Mouse (Mus musculus) gastrocnemius, adult 8-10 months (tissue): ENCODE measurements at regions not wholly inside any gene's neighbourhood (a gene's known extent, or its start where the extent isn't known, plus 50 kb on each side); places are given as distances from the start of the nearest gene placed in this dataset.

ENCODE experiments used
- DNase-seq, 2 experiments: peaks; one replicate each; pipeline ENCODE4 v3.0.0; 2022; ENCODE audit warnings: low spot score in 2 of 2

DNA sequence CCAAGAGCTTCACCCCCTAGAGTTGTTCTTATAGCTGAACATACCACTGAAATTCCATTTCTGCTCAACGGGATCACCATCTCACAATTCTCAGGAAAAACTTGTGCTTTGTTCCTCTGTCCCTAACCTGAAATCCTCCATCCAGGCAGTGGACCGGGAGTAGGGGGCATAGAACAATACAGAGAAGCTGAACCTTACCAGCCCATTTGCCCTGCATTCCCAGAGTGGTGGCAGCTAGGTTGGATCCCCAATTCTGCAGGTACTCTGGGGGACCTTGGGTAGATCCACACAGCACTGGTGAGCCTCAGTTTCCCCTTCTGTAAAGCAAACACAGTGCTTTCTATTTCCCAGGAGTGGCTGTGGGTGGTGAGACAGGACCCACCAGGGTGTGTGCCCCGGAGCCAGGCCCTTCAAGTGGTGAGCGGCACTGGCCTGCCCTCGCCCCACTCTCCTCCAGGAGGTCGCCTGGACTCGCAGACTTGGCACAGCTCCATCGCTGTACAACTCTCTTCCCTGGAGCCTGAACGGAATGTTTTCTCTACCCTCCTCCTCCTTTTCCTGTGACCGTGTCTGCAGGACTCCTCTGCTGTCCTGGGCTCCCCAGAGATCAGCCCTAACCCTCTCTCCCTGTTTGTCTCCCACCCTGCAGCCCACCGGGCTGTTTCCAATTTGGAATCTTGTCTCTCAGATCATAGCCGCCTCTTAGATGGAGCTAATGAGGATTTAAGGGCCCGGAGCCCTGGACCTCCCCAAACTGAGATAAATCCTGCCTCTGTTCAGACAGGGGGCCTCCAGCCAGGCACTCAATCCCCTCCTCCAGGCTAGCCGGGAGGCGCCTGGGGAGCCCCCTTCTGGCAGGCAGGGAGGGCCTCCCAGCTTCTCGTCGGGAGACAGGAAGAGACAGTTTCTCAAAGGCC lies 52.3 kb upstream of the Cux1 start:
- DNase-seq: no peak

GRCm38 (mm10) chr5:136620234-136620633 lies 52.9 kb upstream of the Cux1 start:
- no peak for DNase-seq

- no peak for DNase-seq
Measured at GRCm38 (mm10) chr5:136621336-136622125, 54.2 kb upstream of the Cux1 start.

DNA sequence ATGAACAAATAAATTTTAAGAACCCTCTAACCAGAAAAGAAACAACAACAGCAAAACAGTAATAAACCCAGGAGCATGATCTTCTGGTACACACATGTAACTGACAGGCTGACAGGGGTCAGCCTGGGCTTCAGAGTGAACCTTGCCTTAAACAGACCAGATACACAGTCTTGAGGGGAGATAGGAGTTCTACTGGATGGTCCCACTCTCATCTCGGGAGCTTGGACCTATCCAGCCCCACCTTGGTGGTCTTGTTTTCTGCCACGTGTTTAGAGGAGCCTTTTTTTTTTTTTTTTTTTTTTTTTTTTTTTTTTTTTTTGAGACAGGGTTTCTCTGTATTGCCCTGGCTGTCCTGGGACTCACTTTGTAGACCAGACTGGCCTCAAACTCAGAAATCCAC lies 54.9 kb upstream of the Cux1 start:
- no peak for DNase-seq

GRCm38 (mm10) chr5:136622721-136623542 lies 55.6 kb upstream of the Cux1 start:
- DNase-seq: peak; percentile 16 to 22

DNA sequence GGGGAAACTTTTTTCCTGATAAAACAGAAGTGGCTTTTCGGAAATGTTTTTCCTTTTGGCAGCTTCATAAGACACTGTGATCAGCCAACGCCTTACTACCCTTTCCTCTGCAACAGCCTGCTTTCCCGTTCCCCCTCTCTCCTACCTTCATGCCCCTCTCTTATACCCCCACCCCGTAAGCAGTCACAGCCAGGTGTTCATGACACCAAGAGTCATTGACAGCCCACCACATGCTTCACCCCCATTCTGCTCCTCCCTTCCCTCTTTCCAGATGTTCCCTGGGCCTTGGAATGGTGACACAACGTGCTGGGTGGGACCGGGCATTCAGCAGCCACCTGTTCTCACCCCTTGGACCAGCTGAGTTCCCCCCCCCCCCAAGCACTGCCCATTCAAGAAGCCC lies 56.5 kb upstream of the Cux1 start:
- DNase-seq: no peak

DNA sequence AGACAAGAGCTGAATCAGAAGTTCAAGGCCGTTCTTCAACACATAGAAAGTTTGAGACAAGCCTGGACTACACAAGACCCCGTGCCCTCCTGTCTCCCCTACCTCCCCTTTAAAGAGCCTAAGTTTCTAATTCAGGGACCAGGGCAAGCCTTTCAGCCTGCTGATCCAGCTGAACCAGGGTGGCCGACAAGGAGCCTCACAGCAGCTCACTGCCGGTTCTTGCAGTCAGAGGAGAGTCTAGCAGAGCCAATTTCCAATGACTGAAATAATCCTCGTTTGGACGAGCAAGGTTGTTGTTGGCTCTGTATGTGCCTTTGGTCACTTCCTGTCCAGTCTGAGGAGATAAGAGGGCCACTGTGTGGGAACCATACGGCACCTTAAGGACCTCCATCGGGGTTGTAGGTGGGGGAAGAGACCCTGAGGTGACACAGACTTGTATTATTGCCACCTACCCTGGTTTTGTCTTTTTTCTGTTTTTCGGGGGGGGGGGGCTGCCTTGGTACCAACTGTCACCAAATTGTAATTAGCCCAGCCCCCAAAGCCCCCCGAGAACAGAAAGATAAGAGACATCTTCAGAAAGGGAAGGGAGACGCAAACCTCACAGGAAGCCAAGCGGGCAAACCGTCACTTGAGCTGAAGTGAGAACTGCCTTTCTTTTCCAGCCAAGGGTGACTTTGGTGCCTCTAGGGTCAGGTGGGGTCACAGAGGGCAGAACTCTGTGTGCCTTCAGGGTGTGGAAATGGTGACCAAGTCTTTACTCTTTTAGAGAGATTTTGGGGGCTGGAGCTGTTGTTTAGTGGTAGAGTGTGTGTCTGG lies 58.1 kb upstream of the Cux1 start:
- DNase-seq: no peak

DNA sequence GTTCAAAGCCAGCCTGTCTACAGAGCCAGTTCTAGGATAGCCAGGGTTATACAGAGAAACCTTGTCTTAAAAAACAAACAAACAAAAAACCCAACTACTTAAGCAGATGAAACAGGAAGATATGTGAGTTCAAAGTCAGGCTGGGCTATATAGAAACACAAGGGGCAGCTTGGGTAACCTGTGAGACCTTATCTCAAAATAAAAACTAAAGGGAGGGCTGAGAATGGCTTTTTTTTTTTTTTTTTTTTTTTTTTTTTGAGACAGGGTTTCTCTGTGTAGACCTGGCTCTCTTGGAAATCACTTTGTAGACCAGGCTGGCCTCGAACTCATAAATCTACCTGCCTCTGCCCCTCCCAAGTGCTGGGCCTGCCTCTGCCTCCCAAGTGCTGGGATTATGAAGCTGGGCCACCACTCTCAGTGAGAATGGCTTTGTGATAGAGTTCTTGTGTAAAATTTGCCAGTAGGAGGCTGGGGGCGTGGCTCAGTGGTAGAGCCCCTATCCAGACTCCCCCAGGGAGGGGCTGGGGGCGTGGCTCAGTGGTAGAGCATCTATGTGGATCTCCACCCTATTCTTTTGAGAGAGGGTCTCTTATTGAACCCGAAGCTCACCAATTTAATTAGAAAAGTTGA lies 59.0 kb upstream of the Cux1 start:
- DNase-seq: no peak

- no peak for DNase-seq
Measured at GRCm38 (mm10) chr5:136626891-136627290, 59.6 kb upstream of the Cux1 start.

DNA sequence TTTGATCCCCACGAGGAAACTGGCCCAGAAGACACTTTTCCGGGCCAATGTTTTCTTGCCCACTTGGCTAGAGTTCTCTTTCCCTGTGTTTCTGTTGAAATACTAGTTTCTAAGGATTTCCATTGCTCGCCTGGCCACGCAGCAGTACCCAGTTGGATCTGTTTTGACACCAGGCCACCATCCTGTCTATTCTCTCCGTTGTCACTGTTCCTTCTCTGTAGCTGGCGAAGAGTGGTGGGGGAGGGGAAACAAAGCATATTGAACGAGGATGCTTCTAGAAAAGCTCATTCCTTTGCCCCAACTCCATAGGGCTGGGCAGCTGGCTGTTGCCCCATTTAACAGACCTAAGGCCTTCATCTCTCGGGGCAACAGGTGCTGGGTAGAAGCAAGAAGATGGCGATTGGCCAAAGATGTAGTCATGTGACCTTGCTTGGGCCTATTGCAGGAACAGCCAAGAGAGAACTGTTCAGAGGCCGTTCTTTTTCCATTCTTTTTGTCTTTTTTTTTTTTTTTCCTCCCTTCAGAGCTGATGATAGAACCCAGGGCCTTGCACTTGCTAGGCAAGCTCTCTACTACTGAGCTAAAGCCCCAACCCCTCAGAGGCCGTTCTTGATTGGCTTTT lies 60.5 kb upstream of the Cux1 start:
- DNase-seq: peak in 1 of 2 experiments; percentile 26

GRCm38 (mm10) chr5:136628502-136628901 lies 61.2 kb upstream of the Cux1 start:
- no peak for DNase-seq

GRCm38 (mm10) chr5:136632286-136632685 lies 60.7 kb upstream of the Myl10 start:
- DNase-seq: no peak

- no peak for DNase-seq
Measured at GRCm38 (mm10) chr5:136633901-136634300, 59.0 kb upstream of the Myl10 start.

- DNase-seq: no peak
Measured at GRCm38 (mm10) chr5:136635119-136635518, 57.8 kb upstream of the Myl10 start.

DNA sequence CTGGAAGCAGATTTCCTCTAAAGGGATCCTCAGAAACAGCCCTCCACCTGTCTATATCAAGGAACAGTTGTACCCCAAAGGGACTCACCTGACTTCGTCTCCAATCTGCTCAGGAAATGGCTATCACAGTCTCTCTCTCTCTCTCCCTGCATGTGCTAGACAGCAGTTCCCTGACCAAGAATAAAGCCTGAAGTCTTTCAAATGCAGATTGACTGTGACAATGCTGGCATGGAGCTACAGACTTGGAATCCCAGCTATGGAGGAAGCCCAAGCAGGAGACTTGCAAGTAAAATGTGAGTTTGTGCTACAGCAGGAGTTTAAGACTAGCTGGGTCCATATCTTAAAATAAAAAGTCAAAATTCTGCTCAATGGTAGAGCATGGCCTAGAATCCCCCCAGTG lies 56.5 kb upstream of the Myl10 start:
- DNase-seq: no peak

DNA sequence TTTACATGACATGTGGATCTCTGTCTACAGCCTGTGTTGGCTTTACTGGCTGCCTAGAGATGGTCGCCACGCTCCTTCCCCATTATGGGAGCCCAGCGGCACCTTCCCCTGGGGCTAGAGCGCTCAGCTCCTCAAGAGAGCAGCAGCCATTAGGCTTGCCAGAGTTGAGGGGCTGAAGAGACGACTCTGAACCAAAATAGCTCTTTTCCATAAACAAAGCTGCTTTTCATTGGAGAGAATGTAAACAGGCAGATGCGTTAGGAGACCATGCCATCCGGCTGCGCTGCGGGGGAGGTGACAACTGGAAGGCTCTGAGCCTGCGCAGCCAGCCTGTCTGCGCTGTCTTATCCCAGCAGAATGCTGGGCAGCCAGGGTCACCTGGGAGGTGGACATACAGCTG lies 55.1 kb upstream of the Myl10 start:
- no peak for DNase-seq

DNA sequence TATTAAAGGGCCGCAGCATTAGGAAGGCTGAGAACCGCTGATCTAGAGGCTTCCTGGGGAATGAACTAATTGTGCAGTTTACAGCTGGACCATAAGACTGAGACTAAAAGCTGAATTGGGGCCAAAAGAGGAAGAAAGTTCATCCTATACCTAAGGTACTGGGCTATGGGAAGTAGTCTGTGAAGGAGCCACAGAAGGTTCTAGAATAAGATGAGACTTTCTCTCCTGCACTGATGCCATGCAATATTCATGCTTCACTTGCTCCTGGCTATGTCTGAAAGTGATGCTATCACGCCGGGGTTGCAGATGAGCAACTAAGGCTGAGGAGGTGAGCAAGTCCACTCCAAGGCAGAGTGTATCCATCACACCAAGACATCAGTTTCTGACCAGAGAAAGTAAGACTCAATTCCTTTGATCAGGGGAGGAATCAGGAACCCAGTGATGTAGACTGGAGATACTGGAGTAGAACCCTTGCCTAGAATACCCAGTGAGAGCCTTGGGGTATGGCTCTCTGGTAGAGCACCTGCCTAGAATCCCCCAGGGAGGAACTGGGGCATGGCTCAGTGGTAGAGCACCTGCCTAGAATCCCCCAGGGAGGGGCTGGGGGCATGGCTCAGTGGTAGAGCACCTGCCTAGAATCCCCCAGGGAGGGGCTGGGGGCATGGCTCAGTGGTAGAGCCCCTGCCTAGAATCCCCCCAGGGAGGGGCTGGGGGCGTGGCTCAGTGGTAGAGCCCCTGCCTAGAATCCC lies 51.9 kb upstream of the Myl10 start:
- no peak for DNase-seq

- DNase-seq: no peak
Measured at GRCm38 (mm10) chr5:136642208-136642607, 50.7 kb upstream of the Myl10 start.
